Mouse (Mus musculus): ENCODE measurements around the gene Usp3.

The Usp3 gene

GRCm38 (mm10) chr9:66575041-66575877 lies 17.7 kb downstream of the Usp3 start:
- DNase-seq (ENCODE audit: low spot score in 2 of 2): no peak

GRCm38 (mm10) chr9:66571986-66572700 lies 20.8 kb downstream of the Usp3 start:
- no peak for DNase-seq (ENCODE audit: low spot score in 2 of 2)

- no peak for DNase-seq (ENCODE audit: low spot score in 2 of 2)
These were observed 30.7 kb downstream of the Usp3 start for GRCm38 (mm10) chr9:66562215-66562614.

GRCm38 (mm10) chr9:66561496-66561895 lies 31.4 kb downstream of the Usp3 start:
- DNase-seq (ENCODE audit: low spot score in 2 of 2): no peak

- DNase-seq (ENCODE audit: low spot score in 2 of 2): no peak
These were observed 32.2 kb downstream of the Usp3 start for GRCm38 (mm10) chr9:66560728-66561127.

GRCm38 (mm10) chr9:66560295-66560694 lies 32.6 kb downstream of the Usp3 start:
- DNase-seq (ENCODE audit: low spot score in 2 of 2): no peak

- DNase-seq (ENCODE audit: low spot score in 2 of 2): no peak
These were observed 34.0 kb downstream of the Usp3 start for GRCm38 (mm10) chr9:66558971-66559370.

- no peak for DNase-seq (ENCODE audit: low spot score in 2 of 2)
These were observed 50.2 kb downstream of the Usp3 start for GRCm38 (mm10) chr9:66542785-66543184.

GRCm38 (mm10) chr9:66521595-66521994 lies 71.3 kb downstream of the Usp3 start:
- no peak for DNase-seq (ENCODE audit: low spot score in 2 of 2)

GRCm38 (mm10) chr9:66520299-66520698 lies 72.6 kb downstream of the Usp3 start:
- DNase-seq (ENCODE audit: low spot score in 2 of 2): no peak

- DNase-seq (ENCODE audit: low spot score in 2 of 2): no peak
These were observed 74.0 kb downstream of the Usp3 start for GRCm38 (mm10) chr9:66518901-66519300.

- DNase-seq (ENCODE audit: low spot score in 2 of 2): no peak
These were observed 74.7 kb downstream of the Usp3 start for GRCm38 (mm10) chr9:66518251-66518650.

- DNase-seq (ENCODE audit: low spot score in 2 of 2): no peak
These were observed 75.2 kb downstream of the Usp3 start for GRCm38 (mm10) chr9:66517746-66518145.

GRCm38 (mm10) chr9:66516296-66516940 lies 76.5 kb downstream of the Usp3 start:
- DNase-seq (ENCODE audit: low spot score in 2 of 2): no peak

- DNase-seq (ENCODE audit: low spot score in 2 of 2): no peak
These were observed 77.2 kb downstream of the Usp3 start for GRCm38 (mm10) chr9:66515680-66516210.

GRCm38 (mm10) chr9:66515115-66515514 lies 77.8 kb downstream of the Usp3 start:
- DNase-seq (ENCODE audit: low spot score in 2 of 2): no peak

GRCm38 (mm10) chr9:66514256-66514770 lies 78.6 kb downstream of the Usp3 start, which contains the start of gene Fbxl22:
Gene Fbxl22 (minus strand): TSS chr9:66514593.
- DNase-seq (ENCODE audit: low spot score in 2 of 2): peak in 1 of 2 experiments; percentile 23

GRCm38 (mm10) chr9:66513661-66514255 lies 79.2 kb downstream of the Usp3 start:
- DNase-seq (ENCODE audit: low spot score in 2 of 2): no peak

GRCm38 (mm10) chr9:66513150-66513549 lies 79.8 kb downstream of the Usp3 start:
- no peak for DNase-seq (ENCODE audit: low spot score in 2 of 2)

- peak; percentile 76 to 80 for DNase-seq (ENCODE audit: low spot score in 2 of 2)
These were observed 80.6 kb downstream of the Usp3 start for GRCm38 (mm10) chr9:66512351-66512671.

GRCm38 (mm10) chr9:66511580-66512350 lies 81.2 kb downstream of the Usp3 start:
- peak; percentile 82 to 93 for DNase-seq (ENCODE audit: low spot score in 2 of 2)

All from urinary bladder, adult 18-20 months (tissue).